Mouse (Mus musculus) kidney, adult 9 months (tissue): ENCODE results near the gene Creg1.

Experiments
- DNase-seq: peaks from one replicate; pipeline ENCODE4 v3.0.0; 2022

Creg1 gene

GRCm38 (mm10) chr1:165789066-165789660, 25.6 kb downstream of the Creg1 start:
- DNase-seq: no peak

DNA sequence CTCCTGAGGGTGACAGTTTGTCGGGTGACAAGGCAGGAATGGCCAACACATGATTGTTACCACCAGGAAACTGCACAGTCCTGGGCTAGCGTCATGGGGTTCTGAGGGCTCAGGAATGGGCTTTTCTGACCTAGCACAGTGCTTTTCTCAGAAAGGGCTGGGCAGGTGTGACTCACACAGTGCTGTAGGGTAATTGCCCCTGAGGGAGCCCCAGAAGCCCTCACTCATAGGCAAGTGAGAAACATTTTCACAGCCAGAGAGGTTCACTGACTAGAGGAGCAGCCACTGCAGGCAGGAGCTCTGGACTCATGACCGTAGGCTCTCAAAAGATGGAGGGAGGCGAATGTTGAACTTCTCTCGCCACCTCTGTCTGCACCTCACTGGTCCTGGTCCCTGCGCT, 26.4 kb downstream of the Creg1 start:
- DNase-seq: no peak

DNA sequence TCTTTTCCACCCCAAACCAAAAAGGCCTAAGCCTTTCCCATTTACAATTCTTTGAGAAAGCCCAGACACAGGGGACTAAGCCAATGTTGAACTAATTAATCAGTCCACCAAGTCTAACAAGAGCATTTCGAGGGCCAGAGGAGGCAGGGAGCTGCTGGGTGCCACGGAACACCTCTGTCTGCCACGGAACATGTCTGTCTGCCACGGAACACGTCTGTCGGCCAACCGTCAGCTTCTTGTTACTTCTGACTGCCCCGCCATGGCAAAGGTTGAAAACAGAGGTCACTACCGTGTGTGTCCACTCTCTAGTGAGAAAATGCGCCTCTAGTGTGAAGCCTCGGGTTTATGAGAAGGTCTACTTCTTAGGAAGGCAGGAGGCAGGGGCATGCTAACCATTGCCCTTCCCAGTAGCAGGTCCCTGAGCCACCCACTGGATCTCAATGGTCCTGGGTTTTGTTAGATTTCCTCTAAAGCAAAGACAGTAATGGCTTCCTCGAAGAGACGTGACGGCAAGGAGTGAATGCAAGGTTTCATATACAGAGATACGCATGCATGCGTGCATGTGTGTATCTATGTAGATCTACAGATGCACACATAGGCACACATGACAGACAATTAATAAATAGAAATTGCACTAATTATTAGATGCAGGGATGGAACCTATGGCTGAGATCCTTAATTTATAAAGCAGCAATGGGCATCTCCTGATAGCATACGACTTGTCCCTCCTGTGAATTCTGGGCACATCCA, 27.1 kb downstream of the Creg1 start:
- no peak for DNase-seq

- no peak for DNase-seq
Observed at GRCm38 (mm10) chr1:165791411-165791810, 27.9 kb downstream of the Creg1 start.

DNA sequence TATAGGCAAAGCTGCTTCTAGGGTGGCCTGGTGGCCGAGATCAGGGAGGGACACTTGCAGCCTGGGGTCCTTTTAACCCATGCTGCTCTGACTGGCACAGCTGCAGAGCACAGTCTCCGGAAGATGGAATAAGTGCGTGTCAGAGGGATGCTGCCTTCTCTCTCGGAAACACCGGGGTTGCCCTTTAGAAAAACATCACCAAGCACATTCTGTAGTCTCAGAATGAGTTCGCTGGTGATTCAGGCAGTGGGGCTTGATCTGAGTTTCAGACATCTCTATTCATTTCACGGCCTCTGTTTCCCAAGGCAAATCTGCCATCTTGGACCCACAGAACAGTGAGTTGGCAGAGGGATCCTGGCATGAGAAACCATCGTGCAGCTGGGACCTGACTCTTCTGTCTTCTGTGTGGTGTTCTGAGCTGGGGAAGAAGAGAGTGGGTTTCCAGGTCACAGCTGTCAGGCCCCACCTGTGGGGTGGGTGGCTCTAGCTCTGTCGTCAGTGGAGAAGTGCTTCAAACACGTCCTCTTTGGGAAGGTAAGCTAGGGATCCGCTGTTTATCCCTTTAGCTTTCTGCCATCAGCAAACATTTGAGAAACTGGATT, 38.3 kb downstream of the Creg1 start:
- no peak for DNase-seq

DNA sequence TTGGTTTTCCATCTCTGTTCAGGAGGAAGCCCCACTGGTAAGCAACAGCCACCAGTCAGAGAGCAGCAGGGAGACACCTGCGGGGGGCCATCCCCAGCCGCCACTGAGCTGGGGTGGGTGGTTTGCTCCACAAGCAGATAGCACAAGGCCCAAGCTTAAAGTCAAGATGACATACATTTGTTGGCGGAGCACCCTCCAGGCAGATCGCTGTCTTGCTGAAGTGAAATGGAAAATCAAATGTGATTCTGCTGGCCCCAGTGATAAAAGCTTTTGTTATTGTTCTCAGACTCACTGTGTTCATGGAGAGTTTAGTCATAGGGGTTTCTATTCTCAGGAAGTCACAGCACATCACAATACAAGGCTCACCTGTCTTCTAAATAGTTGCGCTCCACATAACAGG, 39.6 kb downstream of the Creg1 start:
- DNase-seq: no peak

- DNase-seq: no peak
Observed at GRCm38 (mm10) chr1:165804133-165804532, 40.6 kb downstream of the Creg1 start.

GRCm38 (mm10) chr1:165810633-165811032, 47.1 kb downstream of the Creg1 start:
- DNase-seq: no peak

DNA sequence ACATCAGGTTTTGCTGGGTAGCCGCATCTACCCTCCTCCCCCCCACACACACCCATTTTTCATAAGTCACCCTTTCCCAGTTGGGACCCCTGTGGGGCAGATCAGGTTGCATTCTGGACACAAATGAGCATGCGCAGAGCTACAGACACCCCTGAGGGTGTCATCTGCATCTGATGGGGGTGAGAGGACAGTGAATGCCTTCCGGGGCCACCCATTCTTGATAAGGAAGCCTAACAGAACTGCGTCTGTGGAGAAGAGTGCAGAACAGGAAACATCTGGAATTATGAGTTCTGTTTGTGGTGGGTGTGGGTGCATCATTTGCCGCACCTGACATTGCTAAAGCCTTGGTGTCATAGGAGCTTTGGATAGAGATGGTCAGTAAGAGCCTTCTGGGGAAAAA, 47.6 kb downstream of the Creg1 start:
- no peak for DNase-seq

DNA sequence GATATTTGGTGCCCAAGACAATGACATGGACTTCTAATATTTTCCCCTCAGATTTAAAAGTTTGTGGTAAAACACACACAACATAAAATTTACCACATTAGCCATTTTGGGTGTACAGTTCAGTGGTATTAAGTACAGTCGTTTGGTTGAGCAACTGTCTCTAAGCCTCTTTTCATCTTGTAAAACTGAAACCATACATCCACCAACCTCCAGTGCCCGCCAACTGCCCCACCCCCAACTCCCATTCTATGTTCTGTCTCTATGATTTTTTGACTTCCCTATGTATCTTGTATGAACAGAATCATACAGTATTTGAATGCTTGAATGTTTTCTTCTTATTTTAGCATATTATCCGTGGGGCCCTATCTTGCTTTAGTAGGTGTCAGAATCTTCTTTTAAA, 49.2 kb downstream of the Creg1 start:
- no peak for DNase-seq

GRCm38 (mm10) chr1:165814116-165814515, 50.6 kb downstream of the Creg1 start:
- no peak for DNase-seq

DNA sequence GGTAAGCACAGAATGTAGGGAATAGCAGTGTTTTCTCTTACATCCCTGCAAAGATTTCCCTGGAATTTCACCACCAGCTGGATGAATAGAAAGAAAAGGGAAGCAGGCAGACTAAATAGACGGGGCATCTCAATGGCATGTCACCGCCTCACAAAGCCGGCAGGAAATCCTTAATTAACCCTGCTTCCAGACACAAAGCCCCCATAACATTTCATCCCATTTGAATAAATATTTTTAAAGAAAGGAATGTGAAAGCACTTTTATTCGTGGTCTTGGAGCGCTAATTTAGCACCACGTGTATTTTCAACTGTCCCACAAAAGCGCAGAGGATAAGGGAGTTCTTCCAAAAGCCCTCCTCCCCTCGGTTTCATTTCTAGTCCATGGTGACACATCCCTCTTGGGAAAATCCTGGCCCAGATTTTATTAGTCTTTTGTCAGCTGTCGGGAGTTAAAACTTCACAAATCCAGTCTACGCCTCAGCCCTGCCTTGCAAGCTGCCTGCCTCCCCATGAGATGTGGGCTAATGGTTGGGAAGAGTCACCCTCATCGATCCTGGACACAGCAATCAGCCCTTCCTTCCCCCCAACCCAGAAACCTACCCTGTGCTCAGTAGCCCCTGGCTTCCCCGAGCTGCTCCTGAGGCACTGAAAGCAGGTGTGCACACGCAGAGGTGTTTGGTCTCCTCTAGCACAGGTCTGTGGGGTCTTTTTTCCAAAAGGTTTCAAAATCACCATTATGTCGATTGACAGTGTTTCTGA, 51.2 kb downstream of the Creg1 start:
- DNase-seq: no peak

DNA sequence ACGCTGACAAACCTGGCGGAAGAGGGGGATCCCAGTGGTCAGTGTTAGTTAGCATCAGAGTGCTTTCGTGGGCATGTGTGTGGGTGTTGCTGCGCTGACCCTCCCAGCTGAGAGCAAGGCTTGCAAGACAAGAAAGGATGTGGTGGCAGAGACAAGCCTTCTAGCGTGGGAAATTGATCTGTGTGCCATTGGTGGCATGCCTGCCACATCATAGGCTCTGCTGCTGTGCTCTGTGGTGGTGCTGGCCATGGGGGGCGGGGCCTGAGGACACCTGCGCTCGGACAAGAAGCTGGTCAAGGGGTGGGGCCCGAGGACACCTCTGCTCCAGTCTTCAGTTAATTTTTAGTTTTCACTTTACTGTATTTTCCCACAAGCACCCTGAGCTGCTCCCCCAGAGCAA, 52.8 kb downstream of the Creg1 start:
- no peak for DNase-seq

DNA sequence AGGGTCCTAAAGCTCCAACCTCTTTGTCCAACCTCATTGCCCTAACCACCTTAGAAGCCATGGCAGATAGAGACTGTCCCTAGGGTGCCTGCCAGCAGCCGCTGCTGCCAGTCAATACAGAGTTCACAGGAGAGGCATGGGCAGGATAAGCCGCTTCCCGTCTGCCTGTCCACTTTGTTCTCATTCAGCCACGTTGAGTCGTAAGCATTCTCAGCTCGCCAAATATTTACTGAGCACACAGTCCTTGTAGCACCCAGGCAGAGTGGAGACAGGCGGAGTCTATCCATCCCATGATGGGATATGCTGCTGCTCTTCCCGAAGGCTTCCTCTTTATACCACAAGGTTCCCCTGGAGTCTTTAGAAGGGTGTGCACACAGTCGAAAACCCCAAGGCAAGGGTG, 53.7 kb downstream of the Creg1 start:
- no peak for DNase-seq

- no peak for DNase-seq
Observed at GRCm38 (mm10) chr1:165818145-165818860, 54.8 kb downstream of the Creg1 start.

- DNase-seq: no peak
Observed at GRCm38 (mm10) chr1:165819147-165819546, 55.6 kb downstream of the Creg1 start.

DNA sequence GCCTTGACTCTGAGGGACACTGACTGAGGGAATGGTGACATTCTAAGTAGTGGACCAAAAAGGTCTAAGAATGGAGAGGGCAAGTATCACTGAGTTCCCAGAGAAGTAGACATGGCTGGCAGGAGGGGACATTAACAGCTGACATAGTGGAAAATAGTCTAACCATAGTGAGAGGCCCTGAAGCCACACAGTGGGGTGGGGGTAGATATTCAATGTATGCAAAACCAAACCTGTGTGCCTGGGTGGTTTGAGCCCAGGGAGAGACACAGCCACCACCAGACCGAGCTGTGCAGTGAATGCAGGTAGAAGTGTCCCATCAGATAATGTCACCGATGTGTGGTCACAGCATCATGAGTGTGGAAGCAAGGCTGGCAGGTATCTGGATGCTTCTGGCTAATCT, 58.5 kb downstream of the Creg1 start:
- no peak for DNase-seq
